Mouse (Mus musculus): ENCODE results near the gene Chrna9.

DNA sequence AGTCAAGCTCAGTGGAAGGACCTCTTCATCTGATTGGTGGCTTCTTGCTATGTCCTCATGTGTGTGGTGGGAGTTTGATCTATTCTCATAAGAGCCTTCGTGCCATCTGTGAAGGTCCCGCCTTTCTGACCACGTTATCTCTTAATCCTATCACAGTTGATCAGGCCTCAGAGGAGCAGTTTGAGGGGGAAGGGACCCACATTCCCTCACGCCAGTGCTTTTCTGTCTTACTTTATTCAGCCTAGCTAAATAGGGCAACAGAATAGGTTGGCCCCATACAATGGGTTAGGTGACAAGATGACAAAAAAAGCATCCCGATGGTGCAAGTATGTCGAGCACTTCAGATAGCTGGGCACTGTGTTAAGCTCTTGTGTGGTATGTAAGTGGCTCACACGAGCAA is 39.0 kb upstream of the Chrna9 start:
- no peak for TF ChIP-seq CTCF (IDR thresholded peaks at IDR 0.05; ENCODE audit: insufficient read depth, low read length)
- TF ChIP-seq POLR2A (IDR thresholded peaks at IDR 0.05; ENCODE audit: borderline replicate concordance, extremely low read depth, low read depth, low read length) = no peak
